Mouse (Mus musculus) thymus, postnatal 10 days (tissue): ENCODE measurements around the gene Clk2.
"Not testable (repeated sequence)": the region's sequence is repeated elsewhere in the genome, so short reads cannot be mapped to it uniquely, and the experiment has no call there.

Experiments used
- DNase-seq, 2 experiments: peaks; one replicate each; pipeline ENCODE4 v3.0.0; 2021; ENCODE audit warnings: low spot score in 2 of 2

The Clk2 gene

DNA sequence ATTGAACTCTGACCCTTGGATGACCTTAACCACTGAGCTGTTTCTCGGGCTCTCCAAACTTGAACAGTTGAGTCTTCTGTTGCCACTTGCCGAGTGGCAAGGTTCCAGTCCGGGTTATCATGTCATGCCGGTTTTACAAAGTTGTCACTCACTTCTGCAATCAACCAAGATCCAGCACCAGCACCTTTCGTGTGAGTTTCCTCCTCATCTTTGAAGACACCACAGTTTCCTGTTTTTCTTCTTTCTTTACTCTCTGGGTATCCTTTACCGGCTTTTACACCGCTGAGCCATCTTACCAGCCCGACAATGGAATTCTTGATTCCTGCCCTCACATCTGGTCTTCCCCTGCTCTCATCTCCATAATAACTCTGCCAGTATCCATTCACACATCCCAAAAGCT lies 25.8 kb downstream of the Clk2 start:
- DNase-seq, result peak; percentile 49 to 53

DNA sequence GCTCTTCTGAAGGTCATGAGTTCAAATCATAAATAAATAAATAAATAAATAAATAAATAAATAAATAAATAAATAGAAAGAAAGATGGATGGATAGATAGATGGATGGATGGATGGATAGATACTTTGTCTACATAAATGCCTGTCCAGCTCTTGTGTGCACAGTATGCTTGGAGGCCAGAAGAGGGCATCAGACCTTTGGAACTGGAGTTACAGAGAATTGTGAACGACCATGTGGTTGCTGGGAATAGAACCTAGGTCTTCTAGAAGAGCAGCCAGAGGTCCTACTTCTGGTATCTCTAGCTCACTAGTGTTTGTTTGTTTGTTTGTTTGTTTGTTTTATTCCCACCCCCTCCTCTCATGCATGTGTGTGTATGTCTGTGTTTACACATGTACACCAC lies 28.8 kb downstream of the Clk2 start:
- no peak for DNase-seq

DNA sequence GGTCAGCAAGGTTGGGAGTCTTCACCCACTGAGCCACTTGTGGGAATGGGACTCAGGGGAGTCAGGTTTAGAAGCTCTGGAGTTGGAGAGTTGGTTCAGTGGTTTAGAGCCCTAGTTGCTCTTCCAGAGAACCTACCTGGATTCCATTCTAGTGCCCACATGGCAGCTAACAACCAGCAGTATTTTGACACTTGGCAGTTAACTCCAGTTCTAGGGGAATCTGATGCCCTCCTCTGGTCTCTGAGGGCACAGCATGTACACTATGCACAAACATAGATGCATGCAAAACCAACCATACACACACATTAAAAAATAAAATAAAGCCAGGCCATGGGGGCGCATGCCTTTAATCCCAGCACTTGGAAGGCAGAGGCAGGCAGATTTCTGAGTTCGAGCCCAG lies 29.3 kb downstream of the Clk2 start:
- peak; percentile 50 to 61 for DNase-seq

DNA sequence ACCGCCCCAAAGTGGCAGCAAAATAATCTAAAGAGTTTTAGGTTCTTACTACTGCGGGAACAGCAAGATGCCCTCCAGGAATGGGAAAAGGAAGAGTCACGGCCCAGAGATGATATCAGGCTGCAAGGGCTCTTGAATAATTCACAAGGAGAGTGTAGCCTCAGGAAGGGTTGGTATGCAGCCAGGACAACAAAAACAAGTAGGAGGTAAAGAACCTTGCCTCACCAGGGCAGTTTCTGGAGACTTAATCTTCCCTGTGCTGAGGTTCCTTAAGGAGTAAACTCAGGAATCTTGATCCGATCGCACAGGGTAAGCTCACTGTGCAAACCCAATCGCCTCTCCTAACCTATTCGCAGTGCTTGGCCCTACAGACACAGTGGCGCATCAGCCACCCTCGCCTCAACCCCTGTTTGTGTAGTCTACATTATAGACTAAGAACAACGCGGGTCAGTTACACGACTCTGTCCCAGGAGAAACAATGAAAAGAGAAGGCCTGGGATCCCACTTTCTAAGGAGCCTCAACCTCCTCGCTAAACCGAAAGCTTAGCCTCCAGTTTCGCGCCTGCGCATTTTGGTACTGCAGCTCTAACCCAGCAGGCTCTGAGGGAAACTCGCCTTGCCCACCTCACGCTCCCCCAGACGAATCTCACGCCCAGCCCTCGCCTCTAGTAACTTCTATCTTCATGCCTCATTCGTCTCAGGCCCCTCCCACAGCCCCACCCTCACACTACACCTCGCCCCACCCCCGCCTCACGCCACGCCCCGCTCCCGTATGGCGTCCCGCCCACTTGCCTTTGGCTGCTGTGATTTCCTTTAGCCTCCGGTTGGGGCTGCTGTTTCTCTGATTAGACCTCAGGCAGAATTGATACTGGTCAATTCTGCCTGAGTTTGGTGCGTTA lies 31.6 kb downstream of the Clk2 start:
- peak; percentile 90 to 91 for DNase-seq

DNA sequence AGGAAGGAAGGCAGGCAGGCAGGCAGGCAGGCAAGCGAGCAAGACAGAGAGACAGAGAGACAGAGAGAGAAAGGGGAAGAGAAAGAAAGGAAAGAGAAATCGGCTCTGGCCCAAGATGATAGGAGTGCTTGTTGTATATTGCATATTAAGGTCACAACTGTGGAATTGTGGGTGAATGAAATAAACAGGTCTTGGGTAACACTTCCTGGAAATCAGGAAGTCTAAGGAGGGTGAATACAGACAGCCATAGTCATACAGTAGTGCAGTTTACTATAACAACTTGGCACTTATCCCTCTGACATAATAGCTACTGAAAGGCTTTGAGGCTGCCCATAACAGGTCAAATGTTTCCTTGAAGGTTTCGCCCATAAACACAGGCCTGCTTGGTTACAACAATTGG lies 35.2 kb downstream of the Clk2 start:
- no peak for DNase-seq

DNA sequence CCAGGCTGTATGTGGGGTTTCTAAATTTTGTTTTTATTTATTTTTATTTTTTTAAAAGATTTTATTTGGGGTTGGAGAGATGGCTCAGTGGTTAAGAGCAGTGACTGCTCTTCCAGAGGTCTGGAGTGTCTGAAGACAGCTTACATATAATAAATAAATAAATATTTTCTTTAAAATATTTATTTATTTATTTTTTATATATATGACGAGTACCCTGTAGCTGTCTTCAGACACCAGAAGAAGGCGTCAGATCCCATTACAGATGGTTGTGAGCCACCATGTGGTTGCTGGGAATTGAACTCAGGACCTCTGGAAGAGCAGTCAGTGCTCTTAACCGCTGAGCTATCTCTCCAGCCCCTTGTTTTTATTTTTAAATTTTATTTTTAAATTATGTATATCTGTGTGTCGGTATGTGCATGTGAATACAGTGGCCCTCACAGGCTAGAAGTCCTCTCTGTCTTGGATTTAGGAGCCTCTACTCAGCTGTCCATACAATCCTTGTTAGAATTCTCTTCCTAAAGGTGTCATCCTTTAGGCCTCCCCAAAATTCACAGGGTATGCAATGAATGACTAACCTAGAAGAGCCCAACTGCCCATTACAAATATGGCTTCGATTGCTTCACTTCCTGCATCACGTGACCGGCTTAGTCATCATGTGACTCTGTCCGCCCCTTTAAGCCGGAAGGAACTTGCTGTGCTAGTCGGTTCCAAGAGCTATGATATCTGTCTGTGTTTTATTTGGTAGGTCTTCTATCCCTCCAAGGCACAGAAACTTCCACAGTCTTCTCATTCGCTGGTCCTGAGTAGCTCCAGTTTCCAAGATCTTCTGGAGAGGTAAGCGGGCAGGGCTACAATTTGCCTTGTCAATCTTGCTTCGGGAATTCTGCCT lies 37.9 kb downstream of the Clk2 start, which contains the start of gene Gba:
Gba (plus strand) TSS at position 676 of the 889 bp plus-strand sequence.
- peak; percentile 75 to 86 for DNase-seq

DNA sequence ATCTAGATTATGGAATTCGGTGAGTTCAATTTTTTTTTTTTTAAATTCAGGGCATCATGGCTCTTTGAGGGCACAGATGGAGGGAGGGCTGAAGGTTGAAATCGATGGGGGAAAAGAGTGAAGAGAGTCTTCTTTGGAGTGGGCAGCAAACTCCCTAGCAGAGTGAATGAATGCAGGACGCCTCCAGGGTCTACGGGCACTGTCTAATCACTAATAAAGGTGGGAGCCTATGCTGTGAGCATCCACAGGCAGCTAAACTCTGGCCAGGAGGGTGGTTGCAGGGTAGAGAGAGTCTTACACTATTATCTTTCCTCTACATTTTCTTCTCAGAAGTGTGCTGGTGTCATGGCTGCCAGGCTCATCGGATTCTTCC lies 38.5 kb downstream of the Clk2 start:
- DNase-seq, result no peak

DNA sequence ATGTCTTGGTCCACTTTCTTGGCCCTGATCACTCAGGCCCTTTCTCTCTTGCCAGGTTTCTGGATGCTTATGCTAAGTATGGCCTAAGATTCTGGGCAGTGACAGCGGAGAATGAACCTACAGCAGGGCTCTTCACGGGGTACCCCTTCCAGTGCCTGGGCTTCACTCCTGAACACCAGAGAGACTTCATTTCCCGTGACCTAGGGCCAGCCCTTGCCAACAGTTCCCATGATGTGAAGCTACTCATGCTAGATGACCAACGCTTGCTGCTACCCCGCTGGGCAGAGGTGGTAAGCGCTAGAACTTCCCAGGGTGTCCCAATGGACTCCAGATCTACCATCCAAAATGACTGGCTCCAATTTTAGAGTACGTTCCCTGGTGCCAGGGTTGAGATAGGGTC lies 41.5 kb downstream of the Clk2 start:
- no peak for DNase-seq

DNA sequence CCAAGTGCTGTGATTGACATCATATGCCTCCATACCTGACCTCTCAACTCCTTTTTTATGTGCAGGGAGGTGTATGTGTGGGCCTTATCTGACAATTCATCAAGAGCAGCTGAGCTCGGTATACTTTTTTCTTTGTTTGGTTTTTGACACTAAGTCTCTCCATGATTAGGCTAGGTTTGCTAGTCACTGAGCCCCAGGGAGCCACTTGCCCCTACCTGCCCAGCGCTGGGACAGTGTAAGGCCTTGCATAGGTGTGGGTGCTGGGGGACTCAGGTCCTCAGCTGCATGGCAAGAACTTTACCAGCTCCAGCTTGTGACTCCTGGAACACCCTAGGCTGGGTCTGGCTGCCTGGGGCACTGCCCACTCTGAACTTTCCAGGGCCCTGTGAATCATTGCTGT lies 42.1 kb downstream of the Clk2 start:
- DNase-seq, result no peak

DNA sequence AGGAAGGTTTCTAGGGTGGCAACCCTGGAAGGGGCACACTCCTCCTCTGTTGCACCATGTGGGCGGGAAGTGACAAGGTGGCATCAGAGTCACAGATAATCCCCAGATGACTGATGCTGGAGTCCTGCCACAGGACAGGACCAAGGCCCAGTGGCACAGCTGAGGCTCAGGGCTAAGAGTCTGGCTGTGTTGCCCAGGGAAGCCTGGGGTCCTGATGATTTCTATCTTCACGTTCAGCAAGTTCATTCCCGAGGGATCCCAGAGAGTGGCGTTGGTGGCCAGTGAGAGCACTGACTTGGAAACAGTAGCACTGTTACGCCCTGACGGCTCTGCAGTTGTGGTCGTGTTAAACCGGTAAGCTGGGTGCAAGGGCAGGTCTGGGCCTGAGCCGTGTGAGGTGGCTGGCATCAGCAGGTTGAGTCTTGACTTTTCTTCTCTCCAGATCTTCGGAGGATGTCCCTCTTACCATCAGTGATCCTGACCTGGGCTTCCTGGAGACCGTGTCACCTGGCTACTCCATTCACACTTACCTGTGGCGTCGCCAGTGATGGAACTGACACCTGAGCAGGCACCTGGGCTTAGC lies 43.6 kb downstream of the Clk2 start:
- DNase-seq, result no peak

DNA sequence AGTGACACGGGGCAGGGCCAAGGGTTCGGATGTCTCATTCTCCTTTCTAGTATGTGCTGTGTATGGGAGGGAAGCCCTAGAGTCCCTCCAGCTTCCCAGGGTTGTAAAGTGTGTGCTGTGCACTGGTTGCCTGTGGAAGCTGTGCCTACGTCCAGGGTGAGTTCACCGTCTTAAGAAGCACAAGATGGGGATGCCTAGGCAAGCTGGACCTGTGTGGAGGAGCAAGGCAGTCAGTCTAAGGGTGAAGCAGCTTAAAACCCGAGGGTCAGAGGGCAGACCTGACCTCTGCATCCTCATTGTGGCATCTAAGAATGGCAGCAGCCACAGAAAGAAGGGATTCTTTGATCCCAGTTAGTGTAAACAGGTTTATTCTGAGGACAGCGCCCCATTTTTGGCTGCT lies 44.1 kb downstream of the Clk2 start:
- DNase-seq, result no peak

DNA sequence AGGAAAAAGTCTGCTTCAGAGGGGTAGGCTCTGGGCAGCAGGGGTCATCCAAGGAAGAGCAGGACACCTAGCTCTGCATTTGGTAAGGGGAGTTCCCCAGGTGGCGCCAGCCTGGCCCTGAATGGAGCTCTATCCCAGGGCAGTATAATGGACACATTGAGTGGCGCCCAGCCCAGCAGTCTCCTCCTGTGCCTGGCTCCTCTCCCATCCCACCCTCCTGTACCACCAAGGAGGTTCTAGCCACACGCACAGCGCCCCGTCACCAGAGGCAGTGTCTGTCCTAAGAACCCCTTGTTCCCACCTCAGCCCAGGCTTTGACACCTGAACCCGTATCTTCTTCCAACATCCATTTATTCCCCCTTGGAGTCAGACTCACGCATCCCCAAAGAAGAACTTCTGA lies 45.1 kb downstream of the Clk2 start:
- DNase-seq, result no peak

DNA sequence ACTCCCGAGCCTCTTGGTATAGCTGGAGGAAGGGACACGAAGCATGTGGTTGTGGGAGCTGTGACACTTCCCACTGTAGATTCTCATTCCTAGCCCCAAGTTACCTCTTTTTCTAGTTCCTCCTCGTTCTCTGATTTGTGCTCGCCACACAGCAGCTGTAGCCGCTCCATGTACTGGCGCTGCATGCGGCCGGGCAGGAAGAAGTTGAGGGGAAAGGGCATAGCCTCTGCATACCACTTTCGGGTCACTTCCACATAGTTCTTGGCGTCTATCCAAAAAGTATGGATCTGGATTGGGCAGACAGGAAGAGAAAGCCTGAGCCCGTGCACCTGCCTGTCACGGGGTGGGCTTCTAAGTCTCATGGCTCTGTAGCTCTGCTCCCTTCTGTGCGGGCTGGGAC lies 45.6 kb downstream of the Clk2 start:
- DNase-seq, result no peak

DNA sequence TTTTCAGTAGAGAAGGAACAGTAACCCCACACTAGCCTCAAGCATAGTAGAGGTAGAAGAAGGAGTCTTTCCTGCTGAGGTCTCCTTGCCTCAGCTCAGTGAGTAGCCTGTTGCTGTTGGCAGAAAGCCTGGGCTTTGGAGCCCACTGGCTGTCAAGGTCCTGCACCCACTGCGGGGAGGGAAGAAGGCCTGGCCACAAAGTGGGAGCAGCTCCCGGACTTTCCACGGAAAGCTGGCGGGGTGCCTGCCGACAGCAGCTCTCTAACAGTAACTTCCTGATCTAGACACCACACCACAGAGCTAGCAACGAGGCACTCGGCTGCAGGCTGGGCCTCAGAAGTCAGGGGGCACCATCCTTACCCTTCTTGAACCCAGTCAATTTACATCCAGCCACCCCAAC lies 46.1 kb downstream of the Clk2 start:
- no peak for DNase-seq

DNA sequence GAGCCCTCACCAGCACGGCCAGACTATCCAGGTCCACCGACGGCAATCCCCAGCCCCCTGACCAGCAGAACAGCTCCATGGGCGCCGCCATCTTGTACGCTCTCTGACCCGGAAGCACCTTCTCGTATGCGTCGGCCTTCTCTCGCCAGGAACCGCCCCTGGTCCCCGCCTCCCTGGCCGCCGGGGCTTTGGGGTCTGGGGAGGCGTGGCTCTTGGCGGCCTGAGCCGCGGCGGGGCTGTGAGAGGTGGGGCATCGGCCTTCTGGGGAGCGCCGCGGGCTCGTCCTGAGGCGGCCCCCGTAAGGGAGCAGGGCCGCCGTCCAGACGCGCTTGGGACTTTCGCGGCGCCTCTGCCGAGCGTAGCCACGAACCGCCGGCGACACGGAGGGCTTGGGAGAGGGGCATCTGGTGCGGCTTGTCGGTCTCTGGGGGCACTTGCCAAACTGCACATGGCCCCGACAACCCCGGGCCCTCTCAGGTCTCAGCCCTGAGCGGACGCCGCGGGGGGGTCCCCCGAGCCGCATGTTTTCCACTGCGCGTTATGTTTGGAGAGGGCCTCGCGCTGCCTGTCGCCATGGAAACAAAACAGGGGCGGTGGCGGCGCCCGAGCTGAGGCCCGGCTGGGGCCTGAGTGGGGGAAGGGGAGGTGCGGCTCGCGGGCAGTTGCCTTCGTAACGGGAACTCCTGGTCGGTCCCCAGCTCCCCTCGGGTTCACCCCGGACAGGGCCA lies 49.4 kb downstream of the Clk2 start:
- peak; percentile 73 to 77 for DNase-seq

DNA sequence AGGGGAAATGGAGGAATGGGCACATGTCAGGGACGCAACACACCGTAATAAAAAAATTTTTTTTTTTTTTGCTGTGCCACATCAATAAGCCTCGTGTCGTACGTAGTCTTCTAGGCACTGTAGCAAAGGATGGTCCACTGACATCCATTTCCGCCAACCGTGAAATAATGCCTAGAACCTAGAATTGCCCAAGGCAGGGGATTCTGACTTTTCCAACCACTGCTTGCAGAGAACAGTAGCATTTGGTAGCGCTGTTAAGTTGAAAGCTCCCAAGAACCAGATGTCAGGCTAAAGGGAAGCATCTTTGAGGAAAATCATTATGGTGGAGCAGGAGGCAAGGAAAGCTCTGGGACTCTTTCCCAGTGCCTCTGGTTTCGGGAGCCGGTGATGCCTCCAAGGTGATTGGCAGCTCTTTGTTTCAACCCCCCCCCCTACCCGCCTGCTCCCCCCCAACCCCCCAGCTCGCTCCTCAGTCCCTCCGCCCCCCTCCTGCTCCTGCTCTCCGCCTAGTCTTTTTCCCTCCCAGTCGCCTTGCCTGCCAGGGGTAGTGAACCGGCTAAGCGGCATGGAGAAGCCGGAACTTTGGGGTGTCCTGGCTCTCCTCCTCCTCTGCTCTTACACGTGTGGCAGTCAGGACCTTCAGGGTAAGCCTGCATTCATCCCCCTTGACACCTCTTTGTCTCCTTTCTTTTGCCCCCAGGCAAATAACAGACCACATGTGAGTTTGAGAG lies 50.3 kb downstream of the Clk2 start, which contains the start of gene Thbs3:
Thbs3 (plus strand) TSS at position 500 of the 731 bp plus-strand sequence.
- DNase-seq, result no peak

DNA sequence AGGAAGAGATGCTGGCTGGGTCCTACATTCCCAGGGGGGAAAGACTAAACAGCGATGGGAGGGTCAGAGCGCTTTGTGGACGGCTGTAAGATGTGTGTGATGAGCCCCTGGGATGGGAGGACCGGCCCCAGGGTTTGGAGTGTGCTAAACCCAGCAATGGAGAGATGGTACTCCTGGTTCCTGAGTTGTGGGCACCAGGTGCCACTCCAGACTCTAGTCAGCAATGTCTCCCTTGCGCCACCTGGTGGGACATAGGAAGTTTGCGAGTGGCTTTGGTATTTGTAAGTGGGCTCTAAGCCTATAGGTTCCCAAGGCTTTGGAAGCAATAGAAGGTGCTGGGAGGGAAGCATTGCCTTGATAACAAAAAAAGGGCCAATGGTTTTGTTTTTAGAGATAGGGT lies 51.3 kb downstream of the Clk2 start:
- peak; percentile 70 to 85 for DNase-seq

DNA sequence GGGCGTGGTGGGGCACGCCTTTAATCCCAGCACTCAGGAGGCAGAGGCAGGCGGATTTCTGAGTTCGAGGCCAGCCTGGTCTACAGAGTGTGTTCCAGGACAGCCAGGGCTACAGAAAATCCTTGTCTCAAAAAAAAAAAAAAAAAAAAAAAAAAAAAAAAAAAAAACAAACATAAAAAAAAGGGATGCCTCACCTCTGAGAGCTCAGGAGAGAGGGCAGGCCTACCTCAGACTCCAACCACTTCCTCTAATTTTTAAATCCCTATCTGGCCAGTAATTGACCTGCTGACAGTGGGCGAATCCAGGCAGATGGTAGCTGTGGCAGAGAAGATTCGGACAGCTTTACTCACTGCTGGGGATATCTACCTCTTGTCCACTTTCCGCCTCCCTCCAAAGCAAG lies 51.8 kb downstream of the Clk2 start:
- DNase-seq, result not testable (repeated sequence)

DNA sequence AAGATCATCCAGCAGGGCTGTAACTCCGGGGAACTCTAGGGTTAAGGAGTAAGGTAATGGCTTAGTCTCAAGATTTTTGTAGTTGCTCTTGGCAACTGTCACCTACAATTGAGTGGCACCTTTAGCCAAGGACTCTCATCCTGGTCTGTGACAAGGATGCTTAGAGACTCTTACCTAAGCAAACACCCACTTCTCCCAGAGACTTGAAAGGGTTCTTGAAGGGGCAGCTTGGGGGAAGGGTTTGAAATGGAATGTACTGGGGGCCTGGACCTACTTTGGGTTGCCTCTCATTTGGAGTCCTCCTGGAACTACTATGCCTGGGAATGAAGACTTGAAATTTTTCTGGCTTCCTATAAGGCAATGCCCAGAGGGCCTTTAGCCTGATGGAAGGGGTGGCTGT lies 53.7 kb downstream of the Clk2 start:
- DNase-seq, result no peak

DNA sequence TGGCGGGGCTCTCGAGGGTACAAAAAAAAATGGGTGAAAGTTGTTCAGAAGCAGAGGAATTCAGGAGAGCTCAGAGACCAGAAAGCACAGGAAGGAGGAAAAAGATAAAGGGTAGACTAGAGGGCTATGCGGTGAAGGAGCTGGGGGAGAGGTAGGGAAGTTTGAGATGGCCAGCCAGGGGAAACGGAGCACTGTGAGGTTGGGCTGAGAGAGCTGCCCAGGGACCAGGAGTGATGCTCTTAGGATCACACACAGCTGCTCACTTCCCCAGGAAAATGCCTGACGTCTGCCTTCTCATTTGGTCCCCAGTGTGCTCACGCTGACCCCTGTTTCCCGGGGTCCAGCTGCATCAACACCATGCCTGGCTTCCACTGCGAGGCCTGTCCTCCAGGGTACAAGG lies 55.0 kb downstream of the Clk2 start:
- DNase-seq, result no peak

DNA sequence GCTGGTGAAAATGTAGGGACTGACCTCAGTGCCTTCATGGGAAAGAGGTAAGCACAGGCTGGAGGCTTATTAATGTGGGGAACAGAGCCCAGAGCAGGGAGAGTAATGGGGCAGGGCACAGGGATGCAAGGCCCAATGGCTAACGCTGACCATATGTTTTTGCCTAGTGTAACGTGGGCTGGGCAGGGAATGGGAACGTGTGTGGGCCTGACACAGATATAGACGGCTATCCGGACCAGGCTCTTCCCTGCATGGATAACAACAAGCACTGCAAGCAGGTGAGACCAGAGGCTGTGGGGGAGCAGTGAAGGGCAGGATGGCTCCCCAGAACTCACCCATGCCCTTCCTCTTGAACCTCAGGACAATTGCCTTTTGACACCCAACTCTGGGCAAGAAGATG lies 56.6 kb downstream of the Clk2 start:
- no peak for DNase-seq
